Mouse (Mus musculus) cerebellum, adult 2 months (tissue): ENCODE data around the gene Mapkapk3.

Source experiments
- CTCF ChIP-seq: fragments of 200-500 bp; IDR thresholded peaks from 2 replicates; pipeline ENCODE4 v1.5.1; 2011; ENCODE audit warnings: low read depth, mild to moderate bottlenecking, control low read depth, low read length, moderate library complexity, borderline replicate concordance; ENCODE audit not compliant: insufficient read depth
- POLR2A ChIP-seq: fragments of 200-500 bp; IDR thresholded peaks from 2 replicates; pipeline ENCODE4 v1.6.1; 2011; ENCODE audit warnings: low read length, control low read depth, borderline replicate concordance; ENCODE audit not compliant: insufficient read depth

- no peak for TF ChIP-seq POLR2A
- no peak for TF ChIP-seq CTCF
Observed at GRCm38 (mm10) chr9:107282951-107283350, 6.7 kb downstream of the Mapkapk3 start.
